Mouse (Mus musculus) E14TG2a.4 (cell line): Measurements from ENCODE around the gene Cdkn2aip.

Source experiments
- H3K27me3 ChIP-seq: 2 replicates; pipeline ENCODE4 v1.6.1; 2014; ENCODE audit warnings: low read length, control low read depth; ENCODE audit not compliant: insufficient read depth
- H3K36me3 ChIP-seq: 2 replicates; pipeline ENCODE4 v1.6.1; 2014; ENCODE audit warnings: low read length, control low read depth; ENCODE audit not compliant: insufficient read depth
- H3K4me1 ChIP-seq: replicated peaks from 2 replicates; pipeline ENCODE4 v1.6.1; 2014; ENCODE audit warnings: low read depth, low read length, control low read depth
- H3K4me3 ChIP-seq: replicated peaks from 2 replicates; pipeline ENCODE4 v1.5.1; 2014; ENCODE audit warnings: mild to moderate bottlenecking, low read length
- H3K9me3 ChIP-seq: 2 replicates; pipeline ENCODE4 v1.6.1; 2014; ENCODE audit warnings: low read length, control low read depth
- CTCF ChIP-seq: conservative IDR thresholded peaks from 2 replicates; pipeline ENCODE4 v1.5.1; 2014; ENCODE audit warnings: low read length
- NANOG ChIP-seq: IDR thresholded peaks from 2 replicates; pipeline ENCODE4 v1.6.1; 2014; ENCODE audit warnings: borderline replicate concordance, low read length, mixed read lengths
- POU5F1 ChIP-seq: IDR thresholded peaks from 2 replicates; pipeline ENCODE4 v1.6.1; 2014; ENCODE audit warnings: low read length, borderline replicate concordance

Cdkn2aip gene

DNA sequence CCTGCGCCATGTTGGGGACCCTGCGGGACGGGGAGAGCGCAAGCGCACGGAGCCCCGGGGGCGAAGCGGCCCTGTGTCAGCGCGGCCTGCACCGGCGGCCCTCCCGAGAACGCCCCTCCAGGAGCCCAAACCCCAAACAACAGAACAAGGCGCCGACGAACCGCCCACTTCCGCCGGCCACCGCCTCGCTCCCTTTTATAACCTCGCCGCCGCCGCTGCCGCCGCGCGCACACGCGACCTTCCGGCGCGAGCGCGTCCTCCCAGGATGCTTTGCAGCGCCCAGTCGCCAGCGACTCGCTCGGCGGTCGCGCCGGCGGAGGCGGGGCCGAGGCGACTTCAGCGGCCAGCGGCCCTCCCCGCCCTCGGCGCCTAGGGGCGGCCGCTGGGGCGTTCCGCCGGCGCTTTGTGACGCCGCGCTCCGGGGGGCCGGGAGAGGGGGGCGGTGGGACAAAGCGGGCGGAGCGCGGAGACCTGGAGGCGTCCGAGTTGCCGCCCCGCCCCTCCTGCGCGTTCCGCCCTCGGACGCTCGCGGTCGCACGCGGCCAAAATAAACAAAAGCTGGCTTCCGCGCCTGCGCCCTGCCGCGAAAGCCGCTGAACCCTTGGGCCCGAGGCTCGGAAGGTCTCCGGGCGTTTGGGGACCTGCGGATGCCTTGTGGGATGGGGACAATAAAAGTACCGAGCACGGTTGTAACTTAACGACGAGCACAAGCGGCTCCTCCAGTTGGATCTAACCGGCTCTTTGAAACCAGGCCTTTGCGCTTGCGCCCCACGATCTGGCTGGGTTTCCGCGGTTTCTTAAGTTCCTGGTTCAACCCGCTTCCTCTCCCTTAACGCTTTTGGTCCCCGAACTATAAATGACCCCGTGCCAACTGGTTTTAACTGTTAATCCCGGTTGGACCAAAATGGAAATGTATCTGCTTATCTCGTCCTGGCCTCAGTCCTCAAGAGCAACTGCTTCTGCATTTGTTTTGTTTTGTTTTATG, at the start of gene Cdkn2aip:
Gene Cdkn2aip (minus strand): TSS at position 172 of the 985 bp plus-strand sequence.
- Histone ChIP-seq H3K27me3 (peaks cover 19% of the 10 kb centered on the region), H3K36me3 (peaks cover 22% of the 10 kb centered on the region), H3K4me1 (peaks cover 44% of the 10 kb centered on the region), H3K9me3 (no peaks in the 10 kb centered on the region), H3K4me3 (peak within 1 kb of the TSS; percentile 98)
- TF ChIP-seq POU5F1 (no peak), NANOG (no peak), CTCF (no peak)

DNA sequence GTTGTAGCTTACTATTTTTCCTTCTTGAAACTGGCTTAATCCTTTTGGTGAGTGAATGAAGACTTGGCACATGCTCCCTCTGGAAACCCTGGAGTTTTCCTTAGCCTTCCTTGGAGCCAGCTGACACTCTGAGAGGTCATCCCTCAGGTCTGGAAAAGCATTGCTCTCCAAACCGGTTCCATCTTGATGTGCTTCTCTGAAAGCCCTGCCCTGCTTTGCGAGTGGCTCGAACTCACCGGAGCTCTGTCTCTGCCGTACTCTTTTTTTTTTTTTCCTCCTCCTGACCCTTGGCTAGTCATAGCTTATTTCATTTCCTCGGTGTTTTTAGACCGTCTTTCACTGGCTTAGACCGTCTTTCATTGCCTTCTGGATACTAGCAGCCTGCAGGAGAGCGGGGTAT, 49.5 kb upstream of the Cdkn2aip start:
- H3K36me3 ChIP-seq, result no peaks in the 10 kb centered on the region
- H3K27me3 ChIP-seq, result peaks cover 36% of the 10 kb centered on the region
- no peak for TF ChIP-seq POU5F1
- TF ChIP-seq CTCF, result no peak
- no peak for TF ChIP-seq NANOG
- peak overlapping the region; percentile 30; the same call in 1 of the 2 replicates for H3K4me3 ChIP-seq
- peaks cover 36% of the 10 kb centered on the region for H3K4me1 ChIP-seq
- H3K9me3 ChIP-seq, result no peaks in the 10 kb centered on the region

DNA sequence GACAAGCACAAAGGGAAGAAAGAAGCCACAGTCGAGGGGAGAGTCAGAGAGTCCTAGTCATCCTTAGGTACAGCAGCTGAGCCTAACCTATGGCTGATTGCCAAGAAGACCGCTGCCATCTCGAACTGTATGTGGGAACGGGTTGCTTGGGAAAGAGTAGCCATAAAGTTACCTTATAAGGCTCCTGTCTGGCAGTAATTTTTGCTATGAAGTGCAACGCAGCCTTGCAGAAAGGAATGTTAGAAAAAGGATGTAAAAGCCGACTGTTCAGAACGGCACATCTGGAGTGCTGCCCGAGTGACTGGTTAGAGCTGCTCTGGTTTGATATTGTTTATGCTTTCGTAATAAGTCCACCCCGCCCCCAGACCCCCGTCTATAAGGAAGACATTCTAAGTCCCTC, 47.0 kb upstream of the Cdkn2aip start:
- Histone ChIP-seq H3K4me1 (peaks cover 36% of the 10 kb centered on the region), H3K36me3 (no peaks in the 10 kb centered on the region), H3K4me3 (no peak overlapping the region), H3K9me3 (no peaks in the 10 kb centered on the region), H3K27me3 (peaks cover 29% of the 10 kb centered on the region)
- no peak for TF ChIP-seq CTCF
- no peak for TF ChIP-seq POU5F1
- TF ChIP-seq NANOG, result no peak

DNA sequence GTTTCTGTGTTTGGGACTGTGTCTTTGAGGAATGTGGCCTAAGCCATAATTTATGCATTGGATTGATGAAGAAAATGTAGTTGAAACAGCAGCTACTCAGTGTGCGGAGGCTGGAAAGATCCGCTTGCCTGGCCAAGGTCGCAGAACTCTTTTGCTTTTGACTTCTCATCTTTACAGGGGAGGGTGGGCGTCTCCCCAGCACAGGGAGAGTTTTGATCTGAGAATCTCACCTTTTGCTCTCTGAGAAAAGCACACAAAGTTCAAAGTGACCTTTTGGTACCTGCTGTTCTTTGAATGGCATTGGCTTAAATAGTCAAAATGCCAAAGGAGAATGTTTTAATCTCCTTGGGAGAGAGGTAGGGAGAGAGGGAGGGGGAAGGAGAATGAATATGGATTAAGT, 46.5 kb upstream of the Cdkn2aip start:
- Histone ChIP-seq H3K4me1 (peaks cover 36% of the 10 kb centered on the region), H3K27me3 (peaks cover 25% of the 10 kb centered on the region), H3K4me3 (no peak overlapping the region), H3K36me3 (no peaks in the 10 kb centered on the region), H3K9me3 (no peaks in the 10 kb centered on the region)
- TF ChIP-seq NANOG (peak; percentile 39; the same call in 1 of the 2 replicates), CTCF (no peak)

DNA sequence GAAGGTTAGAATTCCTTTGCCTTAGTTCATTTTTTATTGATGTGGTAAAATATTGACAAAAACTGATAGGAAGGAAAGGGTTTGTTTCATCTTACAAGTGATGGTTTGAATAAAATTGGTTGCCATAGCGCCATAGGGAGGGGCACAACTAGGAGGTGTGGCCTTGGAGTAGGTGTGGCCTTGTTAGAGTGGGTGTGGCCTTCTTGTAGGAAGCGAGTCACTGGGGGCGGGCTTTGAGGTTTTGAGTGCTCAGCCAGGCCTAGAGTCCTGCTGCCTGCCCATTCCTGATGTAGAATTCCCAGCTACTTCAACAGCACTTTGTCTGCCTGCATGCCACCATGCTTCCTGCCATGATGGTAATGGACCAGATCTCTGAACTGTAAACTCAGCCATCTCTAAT, 39.4 kb upstream of the Cdkn2aip start:
- Histone ChIP-seq H3K4me1 (peaks cover 17% of the 10 kb centered on the region), H3K4me3 (no peak overlapping the region), H3K9me3 (no peaks in the 10 kb centered on the region), H3K27me3 (peaks cover 3% of the 10 kb centered on the region), H3K36me3 (no peaks in the 10 kb centered on the region)
- TF ChIP-seq POU5F1, result no peak
- TF ChIP-seq NANOG, result no peak
- no peak for TF ChIP-seq CTCF

DNA sequence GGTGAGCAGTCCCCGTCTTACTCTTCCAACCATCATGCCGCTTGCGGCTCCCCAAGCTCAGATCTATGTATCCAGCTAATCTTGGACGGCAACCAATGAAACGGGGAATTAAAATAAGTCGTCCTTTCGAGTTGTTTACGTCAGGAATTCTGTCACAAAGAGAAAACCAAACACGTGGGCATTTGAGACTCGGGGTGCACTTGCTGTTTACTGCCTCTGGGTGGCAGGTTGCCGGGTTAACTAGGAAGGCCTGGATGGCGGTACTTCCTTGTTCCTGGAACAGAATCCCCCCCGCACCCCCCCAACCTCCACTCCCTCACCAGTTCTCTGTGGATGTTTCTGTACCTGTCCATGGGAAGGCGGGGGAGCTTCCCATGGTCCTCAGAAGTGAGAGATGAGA, 36.4 kb upstream of the Cdkn2aip start:
- Histone ChIP-seq H3K36me3 (no peaks in the 10 kb centered on the region), H3K4me1 (peaks cover 27% of the 10 kb centered on the region), H3K9me3 (no peaks in the 10 kb centered on the region), H3K27me3 (peaks cover 3% of the 10 kb centered on the region), H3K4me3 (peak overlapping the region; percentile 66)
- TF ChIP-seq NANOG, result no peak
- TF ChIP-seq POU5F1, result no peak
- TF ChIP-seq CTCF, result peak; percentile 56

DNA sequence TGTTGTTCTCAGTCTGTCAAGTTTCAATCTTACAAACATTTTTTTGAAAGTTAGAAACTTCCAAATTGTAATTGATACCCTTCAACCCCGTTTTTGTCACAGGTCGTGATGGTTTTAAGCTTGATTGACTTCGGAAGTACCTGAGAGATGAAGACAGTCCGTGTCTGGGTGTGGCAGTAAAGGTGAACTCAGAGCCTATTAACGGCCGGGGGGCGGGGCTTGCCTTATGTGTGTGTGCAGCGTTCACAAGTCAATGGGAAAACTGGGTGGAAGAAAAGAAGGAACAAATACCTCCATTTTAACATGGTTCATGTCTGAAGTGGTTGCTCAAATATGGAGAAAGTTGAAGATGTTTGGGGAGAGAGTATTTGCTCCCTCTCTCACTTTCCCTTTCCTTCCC, 35.8 kb upstream of the Cdkn2aip start:
- Histone ChIP-seq H3K27me3 (peaks cover 3% of the 10 kb centered on the region), H3K4me1 (peaks cover 32% of the 10 kb centered on the region), H3K36me3 (no peaks in the 10 kb centered on the region), H3K9me3 (no peaks in the 10 kb centered on the region), H3K4me3 (peak overlapping the region; percentile 66; the same call in 1 of the 2 replicates)
- no peak for TF ChIP-seq NANOG
- TF ChIP-seq CTCF, result no peak
- TF ChIP-seq POU5F1, result no peak

DNA sequence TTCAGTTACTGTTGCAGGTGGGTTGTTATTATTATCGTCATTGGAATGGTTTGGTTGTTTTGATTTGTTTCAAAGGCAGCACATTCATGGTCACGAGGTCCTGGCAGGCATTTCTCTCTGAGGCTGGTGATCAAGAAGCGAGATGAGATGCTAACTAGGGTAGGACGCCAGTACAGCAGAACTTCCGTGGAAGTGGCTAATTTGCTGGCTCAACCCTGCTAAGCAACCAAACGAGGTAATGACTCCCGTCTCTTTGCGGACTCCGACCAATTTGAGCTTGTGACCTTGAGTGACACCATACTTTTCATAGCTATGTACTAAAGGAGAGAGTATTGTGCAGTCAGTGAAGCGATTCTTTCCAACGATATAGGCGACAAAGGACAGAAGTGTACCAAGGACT, 32.6 kb upstream of the Cdkn2aip start:
- no peak overlapping the region for H3K4me3 ChIP-seq
- TF ChIP-seq NANOG (no peak), POU5F1 (no peak), CTCF (no peak)
- no peaks in the 10 kb centered on the region for H3K9me3 ChIP-seq
- H3K4me1 ChIP-seq, result peaks cover 46% of the 10 kb centered on the region
- no peaks in the 10 kb centered on the region for H3K36me3 ChIP-seq
- H3K27me3 ChIP-seq, result peaks cover 23% of the 10 kb centered on the region

DNA sequence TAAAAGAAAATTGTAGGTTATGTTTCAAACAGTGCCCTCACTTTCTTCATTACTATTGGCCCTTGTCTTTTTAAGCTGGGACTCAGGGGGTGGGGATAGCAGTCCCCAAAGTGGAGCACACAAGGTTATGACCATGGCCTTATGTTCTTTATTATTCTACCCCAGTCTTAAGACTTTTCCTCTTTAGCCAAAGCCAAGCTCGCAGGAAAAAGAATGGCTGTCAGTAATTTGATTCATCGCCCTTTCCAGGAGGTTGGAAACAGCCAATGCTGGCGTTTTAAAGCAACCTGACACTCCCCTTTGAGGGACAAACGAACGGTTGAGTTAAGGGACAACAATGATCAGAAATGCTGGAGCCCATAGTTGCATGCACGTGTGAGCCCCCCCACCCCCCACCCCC, 32.1 kb upstream of the Cdkn2aip start:
- H3K9me3 ChIP-seq, result no peaks in the 10 kb centered on the region
- H3K36me3 ChIP-seq, result no peaks in the 10 kb centered on the region
- no peak overlapping the region for H3K4me3 ChIP-seq
- peaks cover 27% of the 10 kb centered on the region for H3K27me3 ChIP-seq
- TF ChIP-seq NANOG, result no peak
- peaks cover 42% of the 10 kb centered on the region for H3K4me1 ChIP-seq
